Mouse (Mus musculus) liver, postnatal 0 days (tissue): ENCODE measurements around the gene Adarb2.

ENCODE experiments used
- CTCF ChIP-seq: sonication (generic); IDR thresholded peaks from 2 replicates; pipeline ENCODE4 v1.5.1; 2016; ENCODE audit warnings: antibody characterized with exemption, low read depth
- EP300 ChIP-seq: IDR thresholded peaks from 2 replicates; pipeline ENCODE4 v1.6.1; 2016; ENCODE audit warnings: antibody characterized with exemption, low read depth, mild to moderate bottlenecking

- TF ChIP-seq EP300 (no peak), CTCF (no peak)
Observed at GRCm38 (mm10) chr13:8202681-8203476, at the start of gene Adarb2.
